In the genomic region with DNA sequence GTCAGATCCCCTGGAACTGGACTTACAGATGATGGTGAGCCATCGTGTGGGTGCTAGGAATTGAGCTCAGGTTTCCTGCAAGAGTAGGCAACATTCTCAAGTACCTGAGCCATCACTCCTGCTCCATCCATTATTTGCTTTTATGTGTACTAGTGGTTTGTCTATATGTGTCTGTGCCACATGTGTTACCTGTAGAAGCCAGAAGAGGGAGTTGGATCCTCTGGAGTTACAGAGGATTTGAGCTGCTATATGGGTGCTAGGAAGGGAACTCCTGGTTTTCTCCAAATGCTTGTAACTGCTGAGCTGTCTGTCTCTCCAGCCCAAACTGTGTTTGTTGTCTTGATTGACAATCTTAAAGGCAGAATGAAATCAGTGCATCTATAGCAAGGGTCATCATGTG, we compare ENCODE assay signal across 8 mouse cellular contexts. TPM values are rescaled to one million over a fixed set of nuclear protein-coding genes. Genes with fewer than 3 reads are reported as not detected.
DNase-seq lines count a peak whose midpoint lies in the region; ATAC-seq and TF ChIP-seq lines count a peak whose summit lies in the region.
"Had no signal": no experiment of that assay in that cellular context is flagged by ENCODE, and none has a peak within 500 bp of the region (broad histone marks: within the 10 kb centered on the region; RNA-seq: fewer than 3 reads in every experiment).

No protein-coding gene starts in this region.

- no peaks in the 10 kb centered on the region for H3K27me3 ChIP-seq in kidney, postnatal 0 days (ENCODE audit: insufficient read depth, low read length)
- no peaks in the 10 kb centered on the region for H3K27me3 ChIP-seq in kidney, embryonic 16.5 days (ENCODE audit: insufficient read depth, low read length)
- H3K27me3 ChIP-seq: hindbrain, embryonic 13.5 days had no signal

- WGBS in kidney, postnatal 0 days, result 96% methylated on average over 1 of the region's 1 CpGs
- WGBS in kidney, embryonic 16.5 days, result 97% methylated on average over 1 of the region's 1 CpGs

- H3K4me3 ChIP-seq in kidney, postnatal 0 days (replicated peaks; ENCODE audit: low read depth, low read length), result no peak overlapping the region
- no peak overlapping the region for H3K4me3 ChIP-seq in kidney, embryonic 16.5 days (ENCODE audit: low read length)
- H3K4me3 ChIP-seq: hindbrain, embryonic 13.5 days had no signal

- H3K9ac ChIP-seq in kidney, postnatal 0 days (ENCODE audit: low read depth, low read length), result no peak overlapping the region
- no peak overlapping the region for H3K9ac ChIP-seq in kidney, embryonic 16.5 days (replicated peaks; ENCODE audit: low read length)
- H3K9ac ChIP-seq: hindbrain, embryonic 13.5 days had no signal

- no peak overlapping the region for H3K27ac ChIP-seq in kidney, postnatal 0 days
- H3K27ac ChIP-seq in kidney, embryonic 16.5 days (ENCODE audit: low read length), result no peak overlapping the region
- H3K27ac ChIP-seq: hindbrain, embryonic 13.5 days had no signal

- ATAC-seq in kidney, postnatal 0 days (replicated peaks; ENCODE audit: low FRiP score, low read depth), result no peak
- ATAC-seq in kidney, embryonic 16.5 days (ENCODE audit: low FRiP score, low TSS enrichment), result no peak

- H3K4me2 ChIP-seq in kidney, postnatal 0 days (ENCODE audit: low read length), result no peak overlapping the region
- H3K4me2 ChIP-seq in kidney, embryonic 16.5 days (replicated peaks; ENCODE audit: low read depth, low read length), result no peak overlapping the region
- H3K4me2 ChIP-seq: hindbrain, embryonic 13.5 days had no signal

- peak; percentile 63 for TF ChIP-seq CTCF in kidney, postnatal 0 days (IDR thresholded peaks at IDR 0.05; ENCODE audit: low read depth)

- no peaks in the 10 kb centered on the region for H3K9me3 ChIP-seq in kidney, postnatal 0 days (replicated peaks; ENCODE audit: low read length)
- H3K9me3 ChIP-seq in kidney, embryonic 16.5 days (ENCODE audit: low read length), result no peaks in the 10 kb centered on the region
- H3K9me3 ChIP-seq: hindbrain, embryonic 13.5 days had no signal

- peaks cover 37% of the 10 kb centered on the region for H3K36me3 ChIP-seq in kidney, postnatal 0 days (ENCODE audit: insufficient read depth, low read length)
- H3K36me3 ChIP-seq in kidney, embryonic 16.5 days (ENCODE audit: insufficient read depth, low read length), result peaks cover 47% of the 10 kb centered on the region

- no peaks in the 10 kb centered on the region for H3K4me1 ChIP-seq in kidney, postnatal 0 days (replicated peaks; ENCODE audit: insufficient read depth, low read length)
- no peaks in the 10 kb centered on the region for H3K4me1 ChIP-seq in kidney, embryonic 16.5 days (ENCODE audit: insufficient read depth, low read length)

- DNase-seq in kidney, postnatal 0 days (ENCODE audit: low spot score), result peak; percentile 55
- DNase-seq in CD4-positive helper T cell, adult 2 months (ENCODE audit: low read depth, low spot score), result peak; percentile 12
- DNase-seq in NIH3T3 (ENCODE audit: low read depth), result peak; percentile 75
- peak; percentile 26 for DNase-seq in lung, postnatal 36 days
- DNase-seq in right cerebral cortex, postnatal 4 days, result no peak
- DNase-seq in testis, postnatal 10 days (ENCODE audit: low spot score), result no peak

RNA-seq across cellular contexts. Expression of a gene that starts 8.3 kb away (rescaled TPM):
- polyA plus RNA-seq in kidney, postnatal 0 days (2015; fragmentation: Nextera tagmentation; extraction: Ambion mirVana), result 15.2 and 16.8 TPM in 2 replicates
- polyA plus RNA-seq in kidney, embryonic 16.5 days (2015; fragmentation: Nextera tagmentation; extraction: Ambion mirVana), result 17.4 and 20.2 TPM in 2 replicates

RNA-seq across cellular contexts. Expression of a gene that starts 8.5 kb away (rescaled TPM):
- 108 and 120 TPM in 2 replicates for polyA plus RNA-seq in kidney, postnatal 0 days (2015; fragmentation: Nextera tagmentation; extraction: Ambion mirVana)
- polyA plus RNA-seq in kidney, embryonic 16.5 days (2015; fragmentation: Nextera tagmentation; extraction: Ambion mirVana), result 172 and 176 TPM in 2 replicates

RNA-seq across cellular contexts. Expression of a gene that starts 44.8 kb away (rescaled TPM):
- polyA plus RNA-seq in kidney, postnatal 0 days (2015; fragmentation: Nextera tagmentation; extraction: Ambion mirVana), result 90.7 and 106 TPM in 2 replicates
- 117 and 123 TPM in 2 replicates for polyA plus RNA-seq in kidney, embryonic 16.5 days (2015; fragmentation: Nextera tagmentation; extraction: Ambion mirVana)

RNA-seq across cellular contexts. Expression of a gene that starts 51.0 kb away (rescaled TPM):
- polyA plus RNA-seq in kidney, postnatal 0 days (2015; fragmentation: Nextera tagmentation; extraction: Ambion mirVana), result 30.9 and 38.3 TPM in 2 replicates
- 12.5 and 15.0 TPM in 2 replicates for polyA plus RNA-seq in kidney, embryonic 16.5 days (2015; fragmentation: Nextera tagmentation; extraction: Ambion mirVana)

Comparison
In these comparisons a context has a peak if more than half of its experiments do, and no peak if none do; other contexts are left out.
1. DNase-seq: peak in kidney, postnatal 0 days (single experiment), CD4-positive helper T cell, adult 2 months (single experiment), NIH3T3 (single experiment) and lung, postnatal 36 days (single experiment); none in right cerebral cortex, postnatal 4 days (single experiment) and testis, postnatal 10 days (single experiment).